Mouse (Mus musculus): ENCODE results near the gene Crtac1.

- TF ChIP-seq TAL1 (IDR thresholded peaks at IDR 0.05; ENCODE audit: low read length) (no peak), GATA1 (IDR thresholded peaks at IDR 0.05; ENCODE audit: low read length) (no peak)
These were observed 116.4 kb downstream of the Crtac1 start for GRCm38 (mm10) chr19:42315070-42315679.

Data from erythroblast, embryonic 14.5 days (primary cell).